Mouse (Mus musculus): ENCODE measurements around the gene Snx30. TPM values are rescaled to one million over a fixed set of nuclear protein-coding genes. Genes with fewer than 3 reads are reported as not detected.

Snx30 gene
- polyA plus RNA-seq (2015; fragmentation: Nextera tagmentation; extraction: Ambion mirVana) = 4.9 and 6.6 TPM in 2 replicates

DNA sequence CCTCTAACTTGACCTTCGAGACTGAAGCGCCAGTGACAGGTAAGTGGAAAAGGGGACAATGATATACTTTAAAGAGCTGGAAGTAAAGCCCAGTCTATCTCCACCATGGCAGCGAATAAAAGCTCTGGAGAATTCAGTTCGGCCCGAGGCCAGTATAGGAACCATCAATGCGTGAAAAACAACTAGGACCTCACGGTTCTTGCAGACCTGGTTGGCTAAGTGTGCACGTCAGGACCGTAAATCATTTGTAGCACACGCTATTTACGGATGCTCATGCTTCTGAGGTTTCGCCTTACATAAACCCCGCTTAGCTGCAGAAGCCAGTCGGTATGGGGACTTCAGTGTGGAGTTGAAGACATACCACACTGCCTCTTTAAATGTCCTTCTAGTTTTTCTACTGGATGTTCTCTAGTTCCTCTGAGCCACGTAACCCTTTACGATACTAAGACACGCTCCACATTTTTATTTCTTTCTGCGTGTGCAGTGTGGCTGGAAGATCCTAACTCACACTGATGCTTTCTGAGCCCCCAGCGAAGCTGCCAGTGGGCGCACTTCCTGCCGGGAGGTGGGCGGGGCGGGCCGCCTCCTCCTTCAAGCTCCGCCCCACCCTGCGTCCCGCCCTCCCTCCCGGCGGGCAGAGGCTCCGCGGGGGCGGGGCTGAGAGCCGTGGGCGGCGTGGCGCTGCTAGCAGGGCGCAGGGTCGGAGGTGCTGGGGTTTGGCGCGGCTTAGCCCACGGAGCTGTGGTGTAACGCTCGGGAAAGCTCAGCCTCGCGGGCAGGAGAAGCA, at the start of gene Snx30:
Gene Snx30, plus strand, starts transcription at position 660 of the 787 bp plus-strand sequence.
- Histone ChIP-seq H3K27ac (peak within 1 kb of the TSS; percentile 72), H3K4me1 (replicated peaks) (peaks cover 4% of the 10 kb centered on the region), H3K4me3 (replicated peaks) (peak within 1 kb of the TSS; percentile 97), H3K9me3 (no peaks in the 10 kb centered on the region), H3K4me2 (replicated peaks) (peak within 1 kb of the TSS; percentile 99), H3K36me3 (no peaks in the 10 kb centered on the region), H3K27me3 (replicated peaks) (no peaks in the 10 kb centered on the region), H3K9ac (peak within 1 kb of the TSS; percentile 86)
- ATAC-seq = peak; percentile 96
- 2% methylated on average over 45 of the region's 45 CpGs for WGBS

DNA sequence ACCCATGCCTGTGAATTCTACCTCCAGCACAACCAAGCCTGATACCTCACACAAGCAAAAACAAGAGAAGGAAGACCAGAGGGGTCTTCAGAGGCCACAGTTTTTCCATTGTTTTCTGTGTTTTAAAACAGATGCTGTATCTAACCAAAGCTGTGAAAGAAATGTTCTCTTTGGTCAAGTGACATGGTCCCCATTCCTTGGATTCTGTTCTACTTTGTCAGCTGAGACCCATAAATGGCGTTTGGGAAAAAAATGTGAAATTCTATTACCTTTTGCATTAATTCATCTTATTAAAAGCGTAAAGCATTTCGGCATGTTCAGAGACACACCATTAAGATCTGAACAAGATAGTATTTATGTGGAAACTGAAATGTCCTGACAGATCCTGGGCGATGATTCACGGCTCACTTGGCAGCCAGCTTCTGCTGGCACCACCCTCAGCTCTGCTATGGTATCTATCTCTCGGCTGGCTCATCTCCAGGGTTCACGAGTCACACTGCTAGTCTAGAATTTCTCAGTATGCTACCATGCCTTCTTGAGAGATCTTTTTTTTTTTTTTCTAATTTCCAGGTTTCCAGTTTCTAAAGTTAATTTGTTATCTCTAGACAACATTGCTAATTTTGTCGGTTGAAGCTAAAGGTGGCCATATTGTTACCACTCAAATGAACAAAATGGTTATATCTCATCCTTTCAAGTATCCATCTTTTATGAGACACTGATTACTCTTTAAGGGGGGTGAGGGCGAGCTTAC, 49.1 kb upstream of the Snx30 start:
- Histone ChIP-seq H3K4me1 (replicated peaks) (no peaks in the 10 kb centered on the region), H3K27ac (no peak overlapping the region), H3K9me3 (no peaks in the 10 kb centered on the region), H3K4me2 (replicated peaks) (no peak overlapping the region), H3K36me3 (no peaks in the 10 kb centered on the region), H3K27me3 (replicated peaks) (no peaks in the 10 kb centered on the region), H3K4me3 (replicated peaks) (no peak overlapping the region), H3K9ac (no peak overlapping the region)
- 86% methylated on average over 9 of the region's 9 CpGs for WGBS
- no peak for ATAC-seq

GRCm38 (mm10) chr4:59757452-59758435, 47.9 kb upstream of the Snx30 start:
- H3K9ac ChIP-seq = no peak overlapping the region
- 79% methylated on average over 12 of the region's 12 CpGs for WGBS
- no peak overlapping the region for H3K4me3 ChIP-seq (replicated peaks)
- no peaks in the 10 kb centered on the region for H3K4me1 ChIP-seq (replicated peaks)
- no peaks in the 10 kb centered on the region for H3K36me3 ChIP-seq
- H3K9me3 ChIP-seq = no peaks in the 10 kb centered on the region
- H3K4me2 ChIP-seq (replicated peaks) = no peak overlapping the region
- no peaks in the 10 kb centered on the region for H3K27me3 ChIP-seq (replicated peaks)
- ATAC-seq = no peak
- no peak overlapping the region for H3K27ac ChIP-seq

DNA sequence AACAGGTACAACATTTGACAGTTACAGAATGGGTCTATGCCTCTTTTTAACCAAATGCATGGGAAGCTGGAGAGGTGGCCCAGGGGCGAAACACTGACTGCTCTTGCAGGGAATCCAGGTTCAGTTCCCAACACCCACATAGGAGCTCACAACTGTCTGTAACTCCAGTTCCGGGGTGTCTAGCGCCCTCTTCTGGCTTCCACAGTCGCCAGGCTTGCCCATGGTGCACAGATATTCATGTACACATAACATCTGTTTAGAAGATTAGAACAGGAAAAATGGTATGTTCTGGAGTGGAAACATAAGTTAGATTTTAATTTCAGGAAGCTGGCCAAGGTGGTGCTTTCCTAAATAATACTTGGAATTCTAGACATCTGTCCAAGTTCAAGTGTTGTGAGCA, 45.6 kb upstream of the Snx30 start:
- no peaks in the 10 kb centered on the region for H3K36me3 ChIP-seq
- no peak overlapping the region for H3K4me2 ChIP-seq (replicated peaks)
- no peak for ATAC-seq
- WGBS = 80% methylated on average over 4 of the region's 4 CpGs
- no peak overlapping the region for H3K9ac ChIP-seq
- H3K27me3 ChIP-seq (replicated peaks) = no peaks in the 10 kb centered on the region
- no peaks in the 10 kb centered on the region for H3K9me3 ChIP-seq
- H3K27ac ChIP-seq = no peak overlapping the region
- H3K4me1 ChIP-seq (replicated peaks) = peaks cover 3% of the 10 kb centered on the region; the same call in 1 of the 2 replicates
- no peak overlapping the region for H3K4me3 ChIP-seq (replicated peaks)

GRCm38 (mm10) chr4:59760636-59761364, 44.8 kb upstream of the Snx30 start:
- H3K27ac ChIP-seq = no peak overlapping the region
- ATAC-seq = no peak
- 52% methylated on average over 10 of the region's 10 CpGs for WGBS
- no peak overlapping the region for H3K4me2 ChIP-seq (replicated peaks)
- H3K4me3 ChIP-seq (replicated peaks) = no peak overlapping the region
- H3K9me3 ChIP-seq = no peaks in the 10 kb centered on the region
- no peak overlapping the region for H3K9ac ChIP-seq
- H3K4me1 ChIP-seq (replicated peaks) = peaks cover 6% of the 10 kb centered on the region; the same call in 1 of the 2 replicates
- no peaks in the 10 kb centered on the region for H3K27me3 ChIP-seq (replicated peaks)
- H3K36me3 ChIP-seq = no peaks in the 10 kb centered on the region

DNA sequence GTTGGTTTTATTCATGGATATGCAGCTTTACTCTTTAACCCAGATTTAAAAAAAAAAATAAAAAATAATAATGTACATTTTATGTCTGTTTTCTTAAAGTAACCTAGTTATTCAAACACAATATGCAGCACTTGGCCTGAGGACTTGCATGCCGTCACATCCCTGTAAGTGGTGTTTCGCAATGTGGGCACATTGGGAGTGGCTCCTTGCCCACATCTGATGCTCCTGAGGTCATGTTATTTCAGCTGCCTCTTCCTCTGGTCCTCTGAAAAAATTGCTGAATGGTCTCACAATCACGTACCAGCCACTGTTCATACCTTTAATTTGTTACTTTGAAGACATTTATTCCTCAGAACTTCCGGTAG, 44.3 kb upstream of the Snx30 start:
- Histone ChIP-seq H3K9ac (no peak overlapping the region), H3K9me3 (no peaks in the 10 kb centered on the region), H3K4me2 (replicated peaks) (no peak overlapping the region), H3K4me1 (replicated peaks) (peaks cover 7% of the 10 kb centered on the region; the same call in 1 of the 2 replicates), H3K27me3 (replicated peaks) (no peaks in the 10 kb centered on the region), H3K27ac (no peak overlapping the region), H3K36me3 (no peaks in the 10 kb centered on the region), H3K4me3 (replicated peaks) (no peak overlapping the region)
- no peak for ATAC-seq
- 74% methylated on average over 4 of the region's 4 CpGs for WGBS

GRCm38 (mm10) chr4:59764950-59765349, 40.7 kb upstream of the Snx30 start:
- 64% methylated on average over 7 of the region's 7 CpGs for WGBS
- Histone ChIP-seq H3K9ac (no peak overlapping the region), H3K4me3 (replicated peaks) (no peak overlapping the region), H3K4me2 (replicated peaks) (peak overlapping the region; percentile 25), H3K27ac (peak overlapping the region; percentile 54; the same call in 1 of the 2 replicates), H3K36me3 (no peaks in the 10 kb centered on the region), H3K27me3 (replicated peaks) (no peaks in the 10 kb centered on the region), H3K4me1 (replicated peaks) (peaks cover 7% of the 10 kb centered on the region; the same call in 1 of the 2 replicates), H3K9me3 (no peaks in the 10 kb centered on the region)
- no peak for ATAC-seq

DNA sequence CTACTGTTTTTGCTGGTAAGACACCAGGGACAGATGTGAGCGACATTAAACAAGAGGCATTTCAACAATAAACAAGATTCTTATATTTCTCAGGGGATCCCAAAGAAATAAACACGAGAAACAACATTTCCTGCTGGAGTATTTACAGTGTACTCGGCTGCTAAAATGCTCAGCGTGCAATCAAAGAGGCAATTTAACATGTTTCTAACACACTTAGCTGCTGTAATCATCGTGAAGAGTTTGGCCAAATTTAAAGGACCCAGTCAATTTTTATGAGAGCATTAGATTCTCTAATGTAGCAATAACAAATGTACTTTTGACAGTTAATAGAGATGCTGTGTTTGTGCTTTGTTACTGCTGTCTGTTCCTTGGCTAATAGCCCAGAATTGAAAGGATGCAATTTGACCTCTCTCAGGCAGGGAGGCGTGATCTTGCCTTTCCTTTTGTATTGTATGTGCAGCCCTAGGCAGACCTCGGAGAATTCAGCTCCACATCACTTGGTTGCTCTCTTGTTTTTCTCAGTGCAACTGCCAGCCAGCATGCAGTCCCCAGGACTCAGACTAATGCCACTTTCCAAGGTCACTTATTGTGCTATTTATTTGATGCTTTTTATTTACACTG, 40.1 kb upstream of the Snx30 start:
- Histone ChIP-seq H3K27me3 (replicated peaks) (no peaks in the 10 kb centered on the region), H3K4me3 (replicated peaks) (no peak overlapping the region), H3K36me3 (no peaks in the 10 kb centered on the region), H3K4me1 (replicated peaks) (peaks cover 7% of the 10 kb centered on the region; the same call in 1 of the 2 replicates), H3K27ac (no peak overlapping the region), H3K9me3 (no peaks in the 10 kb centered on the region), H3K9ac (no peak overlapping the region), H3K4me2 (replicated peaks) (0 out of 2 replicates have a peak overlapping the region, but pooled peaks have one; percentile 25)
- ATAC-seq = peak; percentile 71
- 29% methylated on average over 7 of the region's 7 CpGs for WGBS

- no peak overlapping the region for H3K4me3 ChIP-seq (replicated peaks)
- no peaks in the 10 kb centered on the region for H3K9me3 ChIP-seq
- H3K4me1 ChIP-seq (replicated peaks) = peaks cover 7% of the 10 kb centered on the region; the same call in 1 of the 2 replicates
- H3K9ac ChIP-seq = no peak overlapping the region
- H3K27ac ChIP-seq = no peak overlapping the region
- no peak overlapping the region for H3K4me2 ChIP-seq (replicated peaks)
- no peaks in the 10 kb centered on the region for H3K27me3 ChIP-seq (replicated peaks)
- 81% methylated on average over 2 of the region's 2 CpGs for WGBS
- ATAC-seq = no peak
- peaks cover 7% of the 10 kb centered on the region; the same call in 1 of the 2 replicates for H3K36me3 ChIP-seq
These were observed 37.9 kb upstream of the Snx30 start for GRCm38 (mm10) chr4:59767717-59768116.

- H3K9me3 ChIP-seq = no peaks in the 10 kb centered on the region
- no peak overlapping the region for H3K27ac ChIP-seq
- 74% methylated on average over 17 of the region's 17 CpGs for WGBS
- H3K4me2 ChIP-seq (replicated peaks) = no peak overlapping the region
- H3K27me3 ChIP-seq (replicated peaks) = no peaks in the 10 kb centered on the region
- no peak for ATAC-seq
- peaks cover 13% of the 10 kb centered on the region for H3K36me3 ChIP-seq
- no peak overlapping the region for H3K4me3 ChIP-seq (replicated peaks)
- no peak overlapping the region for H3K9ac ChIP-seq
- H3K4me1 ChIP-seq (replicated peaks) = no peaks in the 10 kb centered on the region
These were observed 33.3 kb upstream of the Snx30 start for GRCm38 (mm10) chr4:59772171-59772879.
